Mouse (Mus musculus) liver, adult 2 months (tissue): ENCODE data around the gene Pros1. TPM values are rescaled to one million over a fixed set of nuclear protein-coding genes. Genes with fewer than 3 reads are reported as not detected.

Experiments
- DNase-seq: peaks from one replicate; pipeline ENCODE4 v3.0.0-alpha.2; 2011; ENCODE audit warnings: low read depth, low spot score; ENCODE audit errors: extremely low read depth
- H3K27ac ChIP-seq: fragments of 200-500 bp; replicated peaks from 2 replicates; pipeline ENCODE4 v1.5.1; 2012; ENCODE audit warnings: low read depth, mild to moderate bottlenecking, control low read depth, inconsistent platforms, low read length; ENCODE audit not compliant: insufficient read depth
- H3K27me3 ChIP-seq: fragments of 200-500 bp; 2 replicates; pipeline ENCODE4 v1.6.1; 2012; ENCODE audit warnings: mild to moderate bottlenecking, moderate library complexity, low read length, inconsistent platforms; ENCODE audit not compliant: control insufficient read depth, insufficient read depth
- H3K36me3 ChIP-seq: fragments of 200-500 bp; 2 replicates; pipeline ENCODE4 v1.6.1; 2012; ENCODE audit warnings: low read length, inconsistent platforms; ENCODE audit not compliant: control insufficient read depth, insufficient read depth
- H3K4me1 ChIP-seq: fragments of 200-500 bp; 2 replicates; pipeline ENCODE4 v1.6.1; 2011; ENCODE audit warnings: low read length; ENCODE audit not compliant: control insufficient read depth, insufficient read depth
- H3K4me3 ChIP-seq: fragments of 200-500 bp; 2 replicates; pipeline ENCODE4 v1.5.1; 2011; ENCODE audit warnings: low read depth, mild to moderate bottlenecking, control low read depth, low read length, moderate library complexity; ENCODE audit not compliant: insufficient read depth
- H3K79me2 ChIP-seq: fragments of 200-500 bp; 2 replicates; pipeline ENCODE4 v1.6.1; 2012; ENCODE audit warnings: inconsistent platforms, mild to moderate bottlenecking, low read length, moderate library complexity; ENCODE audit not compliant: control insufficient read depth, insufficient read depth
- H3K9ac ChIP-seq: fragments of 200-500 bp; 2 replicates; pipeline ENCODE4 v1.6.1; 2012; ENCODE audit warnings: low read depth, mild to moderate bottlenecking, control low read depth, inconsistent platforms, low read length
- CTCF ChIP-seq: fragments of 200-500 bp; IDR thresholded peaks from 2 replicates; pipeline ENCODE4 v1.5.1; 2011; ENCODE audit warnings: low read depth, low read length, control low read depth
- POLR2A ChIP-seq: fragments of 200-500 bp; IDR thresholded peaks from 2 replicates; pipeline ENCODE4 v1.6.1; 2011; ENCODE audit warnings: low read length, control low read depth; ENCODE audit not compliant: insufficient read depth; ENCODE audit errors: extremely low read depth
- WGBS: fragments of 180-500 bp; shearing (Covaris S2); methylation state at CpG from one replicate; pipeline ENCODE4 v1.1.7; 2018; 5-methylcytosine and 5-hydroxymethylcytosine counted together
- polyA plus RNA-seq: library from polyadenylated mRNA; depleted of rRNA; stranded (reverse); fragments of >200 nt; gene quantifications from 2 replicates; pipeline ENCODE4 v1.2.3, GENCODE M21; 2012
- total RNA-seq: library from RNA; depleted of rRNA; stranded (reverse); fragments of >200 nt; gene quantifications from 2 replicates; pipeline ENCODE4 v1.2.3, GENCODE M21; 2014

The Pros1 gene
- total and polyA plus RNA-seq, 2 experiments: 9.3 to 73.2 TPM

GRCm38 (mm10) chr16:62846498-62847312 lies 7.4 kb upstream of the Pros1 start, which contains the start of gene Arl13b:
Gene Arl13b, minus strand, starts transcription at chr16:62847040.
- DNase-seq: peak; percentile 93
- Histone ChIP-seq H3K79me2 (peaks cover 11% of the 10 kb centered on the region), H3K27me3 (no peaks in the 10 kb centered on the region), H3K36me3 (no peaks in the 10 kb centered on the region), H3K4me3 (peak within 1 kb of the TSS; percentile 93), H3K27ac (peak within 1 kb of the TSS; percentile 62), H3K9ac (peak within 1 kb of the TSS; percentile 83), H3K4me1 (no peaks in the 10 kb centered on the region; the same call in 1 of the 2 replicates)
- WGBS: under 1% methylated on average over 52 of the region's 52 CpGs
- TF ChIP-seq POLR2A (peak; percentile 60; the same call in 1 of the 2 replicates), CTCF (no peak)

GRCm38 (mm10) chr16:62852464-62853252 lies 1.4 kb upstream of the Pros1 start:
- H3K36me3 ChIP-seq: no peaks in the 10 kb centered on the region; the same call in 1 of the 2 replicates
- 89% methylated on average over 3 of the region's 3 CpGs for WGBS

GRCm38 (mm10) chr16:62853611-62854126 lies 438 bp upstream of the Pros1 start:
- Histone ChIP-seq H3K36me3 (no peaks in the 10 kb centered on the region; the same call in 1 of the 2 replicates), H3K27ac (0 out of 2 replicates have a peak overlapping the region, but pooled peaks have one; percentile 21), H3K27me3 (no peaks in the 10 kb centered on the region), H3K79me2 (peaks cover 6% of the 10 kb centered on the region; the same call in 1 of the 2 replicates), H3K9ac (no peak overlapping the region), H3K4me3 (peak overlapping the region; percentile 72; the same call in 1 of the 2 replicates), H3K4me1 (peaks cover 14% of the 10 kb centered on the region)
- TF ChIP-seq POLR2A: no peak
- TF ChIP-seq CTCF: no peak
- 11% methylated on average over 3 of the region's 3 CpGs for WGBS
- no peak for DNase-seq

More at GRCm38 (mm10) chr16:62852464-62853252, 1.4 kb upstream of the Pros1 start:
- no peak for DNase-seq
- TF ChIP-seq CTCF (no peak), POLR2A (no peak)
- Histone ChIP-seq H3K27me3 (no peaks in the 10 kb centered on the region), H3K4me1 (peaks cover 14% of the 10 kb centered on the region), H3K9ac (no peak overlapping the region), H3K27ac (no peak overlapping the region), H3K79me2 (peaks cover 6% of the 10 kb centered on the region; the same call in 1 of the 2 replicates), H3K4me3 (no peak overlapping the region)

GRCm38 (mm10) chr16:62855385-62855784 lies 1.3 kb downstream of the Pros1 start:
- peak; percentile 61 for DNase-seq
- Histone ChIP-seq H3K27me3 (no peaks in the 10 kb centered on the region), H3K27ac (peak overlapping the region; percentile 59), H3K36me3 (no peaks in the 10 kb centered on the region; the same call in 1 of the 2 replicates), H3K4me1 (peaks cover 14% of the 10 kb centered on the region), H3K79me2 (peaks cover 14% of the 10 kb centered on the region; the same call in 1 of the 2 replicates), H3K4me3 (peak overlapping the region; percentile 32), H3K9ac (0 out of 2 replicates have a peak overlapping the region, but pooled peaks have one; percentile 21)
- TF ChIP-seq CTCF: no peak
- no peak for TF ChIP-seq POLR2A
- 32% methylated on average over 6 of the region's 6 CpGs for WGBS

- Histone ChIP-seq H3K36me3 (no peaks in the 10 kb centered on the region; the same call in 1 of the 2 replicates), H3K4me3 (no peak overlapping the region), H3K9ac (no peak overlapping the region), H3K4me1 (peaks cover 14% of the 10 kb centered on the region), H3K27ac (no peak overlapping the region), H3K27me3 (no peaks in the 10 kb centered on the region), H3K79me2 (peaks cover 14% of the 10 kb centered on the region; the same call in 1 of the 2 replicates)
- no peak for DNase-seq
- TF ChIP-seq CTCF (no peak), POLR2A (no peak)
- 87% methylated on average over 2 of the region's 2 CpGs for WGBS
Observed at GRCm38 (mm10) chr16:62856273-62856672, 2.2 kb downstream of the Pros1 start.
